Mouse (Mus musculus): ENCODE measurements around the gene Prss36.
"Not testable (repeated sequence)": the region's sequence is repeated elsewhere in the genome, so short reads cannot be mapped to it uniquely, and the experiment has no call there.

Prss36 gene

DNA sequence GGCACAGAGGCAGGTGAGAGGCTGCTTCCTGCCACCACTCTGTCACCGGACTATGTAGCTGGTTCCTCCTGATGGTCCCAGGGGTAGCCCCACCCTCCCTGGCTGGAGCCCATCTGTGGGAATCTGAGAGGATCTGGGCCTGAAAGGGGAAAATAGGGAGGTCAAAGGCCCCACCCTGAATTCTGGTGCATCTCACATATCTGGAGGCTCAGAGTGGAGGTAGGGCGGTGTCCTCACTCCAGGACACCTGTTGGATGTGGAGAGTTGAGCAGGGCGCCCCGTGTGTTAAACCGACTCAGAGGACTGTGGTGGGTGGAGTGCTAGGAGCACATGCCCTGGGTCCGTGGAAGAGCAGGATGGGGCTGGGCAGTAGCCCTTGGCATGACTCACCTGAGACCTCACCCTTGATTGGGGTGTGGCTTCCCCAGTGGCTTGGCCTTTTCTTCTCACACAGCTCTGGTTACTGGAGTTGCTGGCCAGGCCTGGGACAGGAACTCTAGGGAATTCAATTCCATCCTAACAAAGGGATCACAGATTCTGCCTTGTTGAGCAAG is at the start of gene Prss36:
TSS of gene Prss36 (minus strand) at position 256 of the 554 bp plus-strand sequence.
- in situ Hi-C loops (cut with MboI, MseI): no loop called here

DNA sequence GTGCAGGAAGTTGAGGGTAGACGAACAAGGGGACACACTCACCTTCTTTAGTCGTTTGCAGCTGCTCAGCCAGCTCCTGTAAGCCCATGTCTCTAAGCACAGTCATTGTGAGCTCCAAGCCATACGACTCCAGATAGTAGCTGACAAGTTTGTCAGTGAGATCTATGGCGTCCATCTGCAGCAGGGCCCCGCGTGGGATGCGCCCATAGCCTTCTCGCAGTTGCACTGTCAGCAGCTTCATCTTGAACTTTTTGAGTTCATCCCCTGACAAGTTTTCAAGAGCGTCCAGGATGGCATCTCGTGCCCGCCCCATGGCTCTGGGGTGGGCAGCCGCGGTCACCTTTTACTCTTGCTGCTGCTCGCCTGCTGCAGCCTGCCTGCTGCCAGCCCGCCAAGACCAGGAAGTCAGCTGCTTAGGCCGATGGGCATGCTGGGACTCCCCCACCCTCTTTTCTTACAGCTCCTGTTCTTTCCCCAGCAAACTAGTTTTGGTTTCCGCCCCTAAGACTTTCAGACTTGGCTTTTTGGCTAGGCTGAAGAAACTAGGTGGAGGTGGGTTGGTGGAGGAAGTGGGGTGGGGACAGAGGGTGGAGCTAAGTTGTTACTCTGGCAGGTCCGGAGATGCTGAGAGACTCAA is 46.9 kb upstream of the Prss36 start, which contains the start of gene Pycard:
TSS of gene Pycard (minus strand) at position 527 of the 637 bp plus-strand sequence.
- in situ Hi-C loops (cut with MboI, MseI): no loop called here

- in situ Hi-C loops (cut with MboI, MseI): no loop called here
Observed at GRCm38 (mm10) chr7:127992488-127993340, 46.2 kb upstream of the Prss36 start.

DNA sequence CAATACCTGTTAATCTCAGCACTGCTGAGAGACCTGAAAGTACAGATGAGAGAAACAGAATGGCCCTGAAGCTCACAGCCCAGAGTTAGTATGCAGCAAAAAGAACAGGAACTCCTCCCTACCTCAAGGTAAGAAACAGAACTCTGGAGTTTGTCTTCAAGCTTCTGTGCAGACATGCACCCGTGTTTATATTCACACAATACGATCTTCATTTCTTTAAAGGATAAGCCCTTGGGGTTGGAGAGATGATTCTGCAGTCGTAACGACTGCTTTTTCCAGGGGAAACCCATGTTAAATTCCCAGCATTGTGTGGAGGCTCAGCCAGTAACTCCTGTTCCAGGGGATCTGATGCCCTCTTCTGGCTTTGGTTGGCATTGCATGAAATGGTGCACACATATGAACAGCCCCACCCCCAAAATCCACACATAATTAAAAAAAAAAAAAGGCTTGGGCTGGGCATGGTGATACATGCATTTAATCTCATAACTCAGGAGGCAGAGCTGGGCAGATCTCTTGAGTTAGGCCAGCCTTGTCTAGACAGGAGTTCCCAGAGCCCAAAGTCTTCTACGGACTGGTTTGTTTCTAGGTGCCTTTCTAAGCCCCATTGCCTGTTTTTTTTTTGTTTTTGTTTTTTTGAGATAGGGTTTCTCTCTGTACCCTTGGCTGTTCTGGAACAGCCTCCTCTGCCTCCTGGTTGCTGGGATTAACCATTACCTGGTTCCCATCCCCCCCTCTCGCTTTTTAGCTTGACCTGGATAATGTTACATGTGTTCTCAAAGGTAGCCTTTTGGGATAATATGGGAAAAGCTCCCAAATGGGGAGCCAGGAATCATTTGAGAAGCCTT is 45.3 kb upstream of the Prss36 start:
- in situ Hi-C loops (cut with MboI, MseI): no loop called here

DNA sequence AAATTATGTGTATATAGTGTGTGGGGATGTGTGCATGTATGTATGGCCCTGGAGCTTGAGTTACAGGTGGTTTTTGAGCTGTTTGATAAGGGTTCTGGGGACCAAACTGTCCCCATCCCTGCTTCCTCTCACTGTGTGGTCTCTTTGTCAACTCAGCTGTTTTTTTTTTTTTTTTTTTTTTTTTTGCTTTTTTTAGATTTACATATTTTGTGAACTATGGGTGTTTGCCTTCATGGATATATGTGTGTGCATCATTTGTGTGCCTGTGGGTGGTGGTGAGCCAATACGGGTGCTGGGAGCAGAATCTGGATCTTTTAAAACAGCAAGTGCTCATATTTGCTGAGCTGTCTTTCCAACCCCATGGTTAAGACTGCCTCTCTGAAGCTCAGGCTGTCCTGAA is 42.4 kb upstream of the Prss36 start:
- in situ Hi-C loops (cut with MboI, MseI): no loop called here

- in situ Hi-C loops (cut with MboI, MseI): loop anchor here (5.0 kb wide), 1 partner anchor 453 kb away; no protein-coding TSS in a partner anchor
Observed at GRCm38 (mm10) chr7:127980606-127981005, 34.1 kb upstream of the Prss36 start.

GRCm38 (mm10) chr7:127978856-127979255 is 32.3 kb upstream of the Prss36 start:
- in situ Hi-C loops (cut with MboI, MseI): no loop called here

DNA sequence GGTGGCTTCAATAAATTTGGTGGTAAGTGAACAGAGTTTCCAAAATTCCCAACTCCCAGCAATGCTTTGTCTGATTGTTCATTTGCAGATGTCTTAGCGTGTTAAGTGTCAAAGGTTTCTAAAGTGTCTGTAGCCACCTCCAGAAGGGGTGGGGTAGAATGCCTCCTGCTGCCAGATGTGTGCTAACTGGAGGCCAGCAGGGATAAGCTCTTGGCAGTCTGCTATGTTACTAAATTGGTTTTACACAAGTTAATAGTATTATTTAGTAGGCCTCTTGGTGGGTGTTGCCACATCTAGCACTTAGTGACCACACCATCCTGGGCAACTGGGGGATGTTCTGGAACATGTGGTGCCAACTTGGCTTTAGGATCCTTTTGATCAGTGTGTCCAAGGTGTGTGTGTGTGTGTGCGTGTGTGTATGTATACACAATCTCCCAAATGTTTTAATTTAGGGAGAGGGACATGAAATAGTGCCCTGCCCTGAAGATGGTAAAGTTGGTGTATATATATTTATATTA is 27.9 kb upstream of the Prss36 start:
- in situ Hi-C loops (cut with MboI, MseI): no loop called here

- in situ Hi-C loops (cut with MboI, MseI): no loop called here
Observed at GRCm38 (mm10) chr7:127967922-127968828, 21.6 kb upstream of the Prss36 start.

- in situ Hi-C loops (cut with MboI, MseI): no loop called here
Observed at GRCm38 (mm10) chr7:127967004-127967921, 20.7 kb upstream of the Prss36 start, which contains the start of gene Fus. Gene Fus, plus strand, starts transcription at chr7:127967457.

- in situ Hi-C loops (cut with MboI, MseI): no loop called here
Observed at GRCm38 (mm10) chr7:127966371-127966918, 19.9 kb upstream of the Prss36 start.

DNA sequence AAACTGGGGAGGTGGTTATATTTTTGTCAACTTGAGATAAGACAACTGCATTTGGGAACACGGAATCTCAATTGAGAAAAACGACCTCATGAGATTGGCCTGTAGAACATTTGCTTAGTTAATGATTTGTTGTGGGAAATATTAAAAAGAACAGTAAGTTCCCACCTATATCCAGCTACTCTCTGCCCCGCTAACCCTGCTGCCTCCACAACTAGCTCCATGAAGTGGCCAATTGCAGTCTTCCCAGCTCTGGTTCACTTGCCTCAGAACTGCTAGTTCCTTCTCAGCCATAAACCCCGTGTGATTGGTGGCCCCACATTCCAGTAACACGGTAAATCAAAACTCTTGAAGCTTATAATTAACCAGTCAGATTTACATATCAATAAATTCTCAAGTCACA is 12.8 kb upstream of the Prss36 start:
- in situ Hi-C loops (cut with MboI, MseI): no loop called here

DNA sequence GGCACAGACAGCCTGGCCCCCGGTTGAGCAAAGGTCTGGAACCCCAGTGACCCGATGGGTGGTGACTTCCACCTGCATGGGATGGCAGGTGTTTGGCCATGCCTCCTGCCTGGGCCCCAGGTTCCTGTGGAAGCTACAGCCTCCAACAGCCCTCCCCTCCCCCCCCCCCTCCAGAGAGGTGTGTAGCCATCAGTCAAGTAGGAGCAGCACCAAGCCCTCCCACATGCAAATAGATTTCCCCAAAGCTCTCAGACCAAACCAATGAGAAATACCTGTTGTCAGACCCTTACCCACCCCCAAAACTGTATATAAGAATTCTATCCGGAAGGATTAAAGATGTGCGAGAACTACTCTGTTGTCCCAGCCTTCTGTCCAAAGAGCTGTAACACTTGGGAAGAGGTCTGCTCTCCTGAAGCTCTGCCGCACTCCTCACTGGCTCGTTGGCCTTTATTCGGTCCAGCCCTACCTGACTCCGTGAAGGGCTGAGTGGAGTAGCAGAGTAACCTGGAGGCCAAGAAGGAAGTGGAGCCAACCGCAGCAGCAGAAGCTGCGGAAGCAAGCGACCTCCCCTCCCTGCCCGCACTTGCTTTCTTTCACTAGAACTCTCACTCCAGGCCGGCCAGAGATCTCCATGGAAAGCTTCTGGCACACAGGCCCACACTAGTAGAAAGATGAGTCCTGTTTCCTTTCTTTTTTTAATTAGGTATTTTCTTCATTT is 6.5 kb upstream of the Prss36 start:
- in situ Hi-C loops (cut with MboI, MseI): no loop called here

DNA sequence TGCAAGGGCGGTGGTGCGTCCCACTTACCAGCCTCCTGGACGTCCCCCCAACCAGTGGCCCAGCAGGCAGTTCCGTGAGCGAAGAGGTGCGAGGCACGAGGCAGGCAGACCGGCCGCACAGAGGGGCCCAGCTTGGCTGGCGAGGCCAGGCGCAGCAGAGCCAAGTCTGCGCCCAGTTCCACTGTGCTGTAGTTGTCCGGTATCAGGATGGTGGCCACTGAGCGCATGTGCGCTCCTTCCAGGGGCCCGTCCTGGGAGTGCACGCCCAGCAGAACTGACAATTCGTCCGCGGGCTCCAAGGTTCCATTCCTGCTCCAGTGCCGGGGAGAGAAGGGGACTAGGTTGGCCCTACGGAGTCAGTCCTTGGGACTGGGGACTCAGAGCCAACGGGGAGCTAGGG is 1.9 kb downstream of the Prss36 start:
- in situ Hi-C loops (cut with MboI, MseI): no loop called here

DNA sequence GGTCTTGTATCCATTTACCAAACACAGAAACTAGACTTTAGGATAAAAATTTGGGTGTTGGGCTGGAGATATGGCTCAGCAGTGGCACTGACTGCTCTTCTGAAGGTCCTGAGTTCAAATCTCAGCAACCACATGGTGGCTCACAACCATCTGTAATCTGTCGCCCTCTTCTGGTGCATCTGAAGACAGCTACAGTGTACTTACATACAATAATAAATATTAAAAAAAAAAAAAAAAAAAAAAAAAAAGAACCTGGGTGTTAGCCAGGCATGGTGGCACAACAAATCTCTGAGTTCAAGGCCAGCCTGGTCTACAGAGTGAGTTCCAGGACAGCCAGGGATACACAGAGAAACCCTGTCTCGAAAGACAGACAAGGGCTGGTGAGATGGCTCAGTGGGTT is 4.4 kb downstream of the Prss36 start:
- in situ Hi-C loops (cut with MboI, MseI): not testable (repeated sequence)

- in situ Hi-C loops (cut with MboI, MseI): no loop called here
Observed at GRCm38 (mm10) chr7:127936216-127936884, 10.2 kb downstream of the Prss36 start.

- in situ Hi-C loops (cut with MboI, MseI): no loop called here
Observed at GRCm38 (mm10) chr7:127935748-127936159, 10.8 kb downstream of the Prss36 start.
